Mouse (Mus musculus): ENCODE data around the gene Slc37a1. TPM values are rescaled to one million over a fixed set of nuclear protein-coding genes. Genes with fewer than 3 reads are reported as not detected.

The Slc37a1 gene
- polyA plus RNA-seq, 1 experiment from 2014 or later, result 14.7 TPM

DNA sequence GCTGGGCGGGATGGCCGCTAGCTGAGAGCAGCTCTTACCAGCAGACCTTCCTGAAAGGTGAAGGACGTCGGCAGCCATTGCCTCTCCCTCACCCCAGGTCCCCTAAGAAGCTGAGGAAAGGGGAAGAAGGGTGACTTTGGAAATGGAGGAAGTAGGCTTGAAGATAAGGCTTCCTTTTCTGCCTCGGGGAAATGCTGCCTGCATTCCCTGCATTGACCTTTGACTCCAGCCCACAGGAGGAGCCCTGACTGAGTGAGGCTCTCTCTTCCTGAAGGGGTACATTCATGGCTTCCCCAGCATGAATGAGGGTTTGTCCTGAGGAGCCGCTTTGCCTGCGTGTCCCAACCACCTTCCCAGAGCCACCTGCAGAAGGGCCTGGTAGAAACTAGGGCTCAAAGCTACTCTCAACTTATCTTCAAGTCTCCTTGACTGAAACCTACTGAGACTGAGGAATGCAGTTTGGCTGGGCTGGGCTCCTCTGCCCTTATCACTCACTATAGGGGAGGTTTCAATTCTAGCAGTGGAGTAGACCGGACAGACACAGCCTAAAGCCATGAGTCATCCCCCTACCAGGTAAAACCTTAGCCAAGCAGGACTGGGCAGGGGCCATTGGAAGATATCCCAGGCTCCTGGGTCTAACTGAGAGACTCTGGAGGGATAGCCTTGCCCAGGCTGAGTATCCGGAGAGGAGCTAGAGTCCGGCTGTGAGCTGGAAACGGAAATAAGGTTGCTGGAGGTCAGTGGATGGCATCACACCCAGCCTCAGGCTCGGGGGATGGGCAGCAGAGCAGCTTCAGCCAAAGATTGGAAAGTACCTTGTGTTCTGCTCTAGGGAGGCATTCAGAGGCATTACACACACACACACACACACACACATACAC, 18.5 kb downstream of the Slc37a1 start:
- Histone ChIP-seq H3K9ac (ENCODE audit: low read length) (no peak overlapping the region), H3K36me3 (ENCODE audit: control insufficient read depth, insufficient read depth, low read length) (no peaks in the 10 kb centered on the region), H3K27ac (replicated peaks) (peak overlapping the region; percentile 91), H3K4me1 (replicated peaks; ENCODE audit: control insufficient read depth, insufficient read depth) (0 out of 2 replicates have a peak, but pooled peaks cover 2% of the 10 kb centered on the region), H3K9me3 (ENCODE audit: control insufficient read depth, low read length) (no peaks in the 10 kb centered on the region), H3K4me2 (replicated peaks; ENCODE audit: low read depth) (no peak overlapping the region), H3K27me3 (ENCODE audit: control insufficient read depth, insufficient read depth, low read length) (no peaks in the 10 kb centered on the region), H3K4me3 (ENCODE audit: low read depth, low read length) (no peak overlapping the region)
- TF ChIP-seq EP300 (optimal IDR thresholded peaks at IDR 0.05), result no peak
- no peak for TF ChIP-seq CTCF (IDR thresholded peaks at IDR 0.05; ENCODE audit: low read depth)
- peak; percentile 91 for ATAC-seq (ENCODE audit: low FRiP score, low TSS enrichment)
- DNase-seq (ENCODE audit: low spot score), result peak; percentile 76
- 32% methylated on average over 12 of the region's 12 CpGs for WGBS

DNA sequence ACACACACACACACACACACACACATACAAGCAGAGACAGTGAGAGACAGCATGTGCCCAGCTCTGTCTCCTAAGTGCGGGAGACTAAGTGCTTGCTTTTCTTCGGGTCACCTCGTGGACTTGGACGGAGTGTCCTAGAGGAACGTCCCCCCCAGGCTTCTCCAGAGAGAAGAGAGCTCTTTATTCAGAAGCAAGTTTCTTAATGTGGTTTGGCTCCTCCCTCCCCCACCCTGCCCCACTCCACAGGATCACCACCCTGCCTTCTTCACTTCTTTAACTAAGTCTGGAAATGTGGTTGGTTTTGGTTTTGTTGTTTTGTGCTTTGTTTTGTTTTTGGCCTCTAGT, 19.2 kb downstream of the Slc37a1 start:
- TF ChIP-seq CTCF (IDR thresholded peaks at IDR 0.05; ENCODE audit: low read depth), result no peak
- no peak for TF ChIP-seq EP300 (optimal IDR thresholded peaks at IDR 0.05)
- peak overlapping the region; percentile 91 for H3K27ac ChIP-seq (replicated peaks)
- H3K36me3 ChIP-seq (ENCODE audit: control insufficient read depth, insufficient read depth, low read length), result no peaks in the 10 kb centered on the region
- no peak overlapping the region for H3K9ac ChIP-seq (ENCODE audit: low read length)
- DNase-seq (ENCODE audit: low spot score), result no peak
- WGBS, result 58% methylated on average over 5 of the region's 5 CpGs
- H3K4me1 ChIP-seq (replicated peaks; ENCODE audit: control insufficient read depth, insufficient read depth), result 0 out of 2 replicates have a peak, but pooled peaks cover 2% of the 10 kb centered on the region
- ATAC-seq (ENCODE audit: low FRiP score, low TSS enrichment), result no peak
- no peak overlapping the region for H3K4me3 ChIP-seq (ENCODE audit: low read depth, low read length)
- no peaks in the 10 kb centered on the region for H3K9me3 ChIP-seq (ENCODE audit: control insufficient read depth, low read length)
- H3K4me2 ChIP-seq (replicated peaks; ENCODE audit: low read depth), result no peak overlapping the region
- no peaks in the 10 kb centered on the region for H3K27me3 ChIP-seq (ENCODE audit: control insufficient read depth, insufficient read depth, low read length)

DNA sequence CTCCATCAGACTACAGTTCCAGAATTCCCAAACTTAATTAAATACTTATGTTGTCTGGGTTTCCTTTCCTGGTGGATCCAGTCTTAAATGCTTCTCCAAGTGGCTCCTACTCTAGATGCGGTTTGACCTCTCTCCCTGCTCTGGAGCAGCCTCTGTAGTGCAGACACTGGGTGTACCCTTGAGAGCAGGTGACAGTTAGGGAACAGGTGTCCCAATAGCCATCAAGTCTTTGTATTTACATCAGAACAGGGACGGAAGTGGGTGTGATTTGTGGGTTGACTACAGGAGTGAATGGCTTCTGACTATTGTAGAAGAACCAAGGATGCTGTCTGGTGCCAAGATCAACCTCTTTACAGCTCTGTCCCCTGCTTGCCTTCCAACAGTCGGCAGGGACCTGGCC, 21.2 kb downstream of the Slc37a1 start:
- no peaks in the 10 kb centered on the region for H3K9me3 ChIP-seq (ENCODE audit: control insufficient read depth, low read length)
- H3K4me2 ChIP-seq (replicated peaks; ENCODE audit: low read depth), result no peak overlapping the region
- TF ChIP-seq EP300 (optimal IDR thresholded peaks at IDR 0.05), result no peak
- no peak for TF ChIP-seq CTCF (IDR thresholded peaks at IDR 0.05; ENCODE audit: low read depth)
- peak overlapping the region; percentile 61 for H3K27ac ChIP-seq (replicated peaks)
- DNase-seq (ENCODE audit: low spot score) (no peak), ATAC-seq (ENCODE audit: low FRiP score, low TSS enrichment) (no peak)
- 0 out of 2 replicates have a peak, but pooled peaks cover 2% of the 10 kb centered on the region for H3K4me1 ChIP-seq (replicated peaks; ENCODE audit: control insufficient read depth, insufficient read depth)
- no peak overlapping the region for H3K9ac ChIP-seq (ENCODE audit: low read length)
- no peaks in the 10 kb centered on the region for H3K27me3 ChIP-seq (ENCODE audit: control insufficient read depth, insufficient read depth, low read length)
- no peaks in the 10 kb centered on the region for H3K36me3 ChIP-seq (ENCODE audit: control insufficient read depth, insufficient read depth, low read length)
- WGBS, result 65% methylated on average over 3 of the region's 3 CpGs
- no peak overlapping the region for H3K4me3 ChIP-seq (ENCODE audit: low read depth, low read length)

DNA sequence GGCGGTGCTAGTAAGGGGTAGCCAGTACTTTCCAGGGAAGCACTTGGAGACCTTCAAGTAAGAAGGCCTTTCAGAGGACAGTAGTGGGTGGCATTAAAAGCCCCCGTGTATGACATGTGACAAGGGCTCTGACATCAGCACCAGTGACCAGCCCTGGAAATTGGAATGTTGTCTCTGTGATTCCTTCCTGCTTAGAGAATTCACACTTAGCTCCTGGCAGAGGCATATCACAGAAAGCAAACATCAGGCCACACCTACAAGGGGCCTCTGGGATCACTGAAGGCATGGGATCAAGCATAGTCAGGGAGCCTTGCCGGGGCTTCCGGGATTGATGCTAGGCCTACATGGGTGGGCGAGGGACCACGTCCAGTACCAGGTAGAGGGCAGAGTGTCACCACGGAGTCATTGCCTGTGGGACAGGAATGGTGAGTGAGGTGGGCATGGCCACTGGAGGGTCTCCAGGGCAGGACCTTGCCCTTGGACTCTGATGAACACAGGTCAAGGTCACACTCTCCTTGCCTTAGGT, 21.8 kb downstream of the Slc37a1 start:
- no peak for TF ChIP-seq EP300 (optimal IDR thresholded peaks at IDR 0.05)
- no peak for TF ChIP-seq CTCF (IDR thresholded peaks at IDR 0.05; ENCODE audit: low read depth)
- no peaks in the 10 kb centered on the region for H3K9me3 ChIP-seq (ENCODE audit: control insufficient read depth, low read length)
- WGBS, result 65% methylated on average over 7 of the region's 7 CpGs
- ATAC-seq (ENCODE audit: low FRiP score, low TSS enrichment), result peak; percentile 34
- peak overlapping the region; percentile 61 for H3K27ac ChIP-seq (replicated peaks)
- no peak overlapping the region for H3K4me2 ChIP-seq (replicated peaks; ENCODE audit: low read depth)
- no peak overlapping the region for H3K4me3 ChIP-seq (ENCODE audit: low read depth, low read length)
- H3K9ac ChIP-seq (ENCODE audit: low read length), result no peak overlapping the region
- H3K27me3 ChIP-seq (ENCODE audit: control insufficient read depth, insufficient read depth, low read length), result no peaks in the 10 kb centered on the region
- H3K4me1 ChIP-seq (replicated peaks; ENCODE audit: control insufficient read depth, insufficient read depth), result 0 out of 2 replicates have a peak, but pooled peaks cover 2% of the 10 kb centered on the region
- peak; percentile 59 for DNase-seq (ENCODE audit: low spot score)
- no peaks in the 10 kb centered on the region for H3K36me3 ChIP-seq (ENCODE audit: control insufficient read depth, insufficient read depth, low read length)

DNA sequence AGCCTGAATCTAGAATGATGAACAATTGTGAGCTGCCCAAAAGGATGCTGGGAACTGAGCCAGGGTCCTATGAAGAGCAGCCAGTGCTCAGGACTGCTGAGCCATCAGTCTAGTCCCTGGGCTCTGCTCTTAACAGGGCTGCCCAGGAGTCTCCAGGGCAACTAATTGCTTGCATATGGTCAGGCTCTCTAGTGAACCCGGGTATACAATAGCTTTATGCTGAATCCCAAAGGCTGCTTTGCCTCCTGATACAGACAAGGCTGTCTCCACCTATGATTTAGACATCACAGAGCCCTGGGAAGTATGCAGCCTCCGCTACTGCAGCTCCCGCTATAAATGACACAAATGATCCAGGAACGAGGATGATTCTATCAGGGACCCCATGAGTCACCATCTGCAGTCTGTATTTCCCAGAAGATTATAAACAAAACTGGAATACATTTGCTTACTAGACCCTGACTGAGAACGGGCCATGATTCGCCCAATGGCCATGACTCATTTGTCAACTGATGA, 22.7 kb downstream of the Slc37a1 start:
- ATAC-seq (ENCODE audit: low FRiP score, low TSS enrichment), result no peak
- Histone ChIP-seq H3K4me3 (ENCODE audit: low read depth, low read length) (no peak overlapping the region), H3K27me3 (ENCODE audit: control insufficient read depth, insufficient read depth, low read length) (no peaks in the 10 kb centered on the region), H3K9ac (ENCODE audit: low read length) (no peak overlapping the region), H3K4me1 (replicated peaks; ENCODE audit: control insufficient read depth, insufficient read depth) (0 out of 2 replicates have a peak, but pooled peaks cover 2% of the 10 kb centered on the region), H3K9me3 (ENCODE audit: control insufficient read depth, low read length) (no peaks in the 10 kb centered on the region), H3K36me3 (ENCODE audit: control insufficient read depth, insufficient read depth, low read length) (no peaks in the 10 kb centered on the region), H3K4me2 (replicated peaks; ENCODE audit: low read depth) (no peak overlapping the region), H3K27ac (replicated peaks) (0 out of 2 replicates have a peak overlapping the region, but pooled peaks have one; percentile 1)
- TF ChIP-seq CTCF (IDR thresholded peaks at IDR 0.05; ENCODE audit: low read depth) (no peak), EP300 (optimal IDR thresholded peaks at IDR 0.05) (no peak)
- no peak for DNase-seq (ENCODE audit: low spot score)
- WGBS, result 44% methylated on average over 6 of the region's 6 CpGs

DNA sequence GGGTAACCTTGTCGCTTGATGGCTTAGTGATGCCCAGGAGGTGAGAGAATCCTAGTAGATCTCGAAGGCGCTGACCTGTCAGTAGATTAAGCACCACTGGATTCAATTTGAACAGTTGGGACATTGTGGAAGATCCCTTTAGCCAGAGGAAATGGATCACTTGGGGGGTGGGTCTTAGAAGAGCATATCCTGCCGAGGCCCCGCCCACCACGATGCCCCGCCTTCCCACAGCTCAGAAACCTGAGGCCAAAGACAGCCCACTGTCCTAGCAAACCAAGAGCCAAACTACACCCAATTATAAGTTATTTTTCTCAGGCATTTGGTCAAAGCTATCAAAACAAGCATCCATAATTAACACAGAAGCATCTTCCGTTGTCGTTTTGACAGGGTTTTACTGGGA, 24.5 kb downstream of the Slc37a1 start:
- WGBS, result 76% methylated on average over 9 of the region's 9 CpGs
- TF ChIP-seq CTCF (IDR thresholded peaks at IDR 0.05; ENCODE audit: low read depth), result no peak
- Histone ChIP-seq H3K4me2 (replicated peaks; ENCODE audit: low read depth) (no peak overlapping the region), H3K9ac (ENCODE audit: low read length) (no peak overlapping the region), H3K27ac (replicated peaks) (no peak overlapping the region), H3K4me1 (replicated peaks; ENCODE audit: control insufficient read depth, insufficient read depth) (0 out of 2 replicates have a peak, but pooled peaks cover 3% of the 10 kb centered on the region), H3K27me3 (ENCODE audit: control insufficient read depth, insufficient read depth, low read length) (no peaks in the 10 kb centered on the region), H3K9me3 (ENCODE audit: control insufficient read depth, low read length) (no peaks in the 10 kb centered on the region), H3K36me3 (ENCODE audit: control insufficient read depth, insufficient read depth, low read length) (no peaks in the 10 kb centered on the region), H3K4me3 (ENCODE audit: low read depth, low read length) (no peak overlapping the region)
- ATAC-seq (ENCODE audit: low FRiP score, low TSS enrichment), result no peak
- no peak for DNase-seq (ENCODE audit: low spot score)

Measured in stomach, postnatal 0 days (tissue).